Mouse (Mus musculus): Measurements from ENCODE around the gene Tgfb3. TPM values are rescaled to one million over a fixed set of nuclear protein-coding genes. Genes with fewer than 3 reads are reported as not detected.

The Tgfb3 gene
- total and polyA plus RNA-seq, 2 experiments from 2014 or later, result 3.6 to 3.7 TPM

DNA sequence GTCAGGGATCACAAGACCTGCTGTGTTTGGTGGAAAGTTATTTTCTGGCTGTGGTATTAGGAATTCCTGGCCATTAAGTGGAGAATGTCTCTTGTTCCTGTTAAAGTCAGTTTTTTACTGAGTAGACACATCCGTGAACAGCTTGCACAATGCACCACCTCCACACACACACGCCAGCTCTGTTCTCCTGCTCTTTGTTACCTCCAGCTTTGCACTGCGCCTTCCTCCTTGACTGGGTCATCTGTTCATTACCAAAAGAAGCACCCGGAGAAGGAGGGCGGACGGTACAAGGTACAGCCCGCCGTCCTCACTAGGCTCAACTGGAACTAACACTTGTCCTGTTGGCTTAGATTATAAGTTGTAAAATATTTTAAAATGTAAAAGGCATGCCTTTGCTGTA is 23.8 kb upstream of the Tgfb3 start:
- no peak for DNase-seq (ENCODE audit: low spot score)
- Histone ChIP-seq H3K9ac (replicated peaks; ENCODE audit: low read length, poor library complexity, severe bottlenecking) (no peak overlapping the region), H3K4me2 (ENCODE audit: low read depth, low read length, poor library complexity, severe bottlenecking) (no peak overlapping the region), H3K27ac (ENCODE audit: low read depth, low read length) (no peak overlapping the region), H3K4me3 (ENCODE audit: low read depth, low read length) (no peak overlapping the region), H3K27me3 (ENCODE audit: insufficient read depth, low read length) (no peaks in the 10 kb centered on the region), H3K4me1 (ENCODE audit: insufficient read depth, low read length) (no peaks in the 10 kb centered on the region), H3K9me3 (ENCODE audit: low read length) (no peaks in the 10 kb centered on the region), H3K36me3 (ENCODE audit: insufficient read depth, low read length) (0 out of 2 replicates have a peak, but pooled peaks cover 4% of the 10 kb centered on the region)
- TF ChIP-seq CTCF (IDR thresholded peaks at IDR 0.05), result no peak
- no peak for ATAC-seq (ENCODE audit: low FRiP score)
- WGBS, result 75% methylated on average over 8 of the region's 8 CpGs

DNA sequence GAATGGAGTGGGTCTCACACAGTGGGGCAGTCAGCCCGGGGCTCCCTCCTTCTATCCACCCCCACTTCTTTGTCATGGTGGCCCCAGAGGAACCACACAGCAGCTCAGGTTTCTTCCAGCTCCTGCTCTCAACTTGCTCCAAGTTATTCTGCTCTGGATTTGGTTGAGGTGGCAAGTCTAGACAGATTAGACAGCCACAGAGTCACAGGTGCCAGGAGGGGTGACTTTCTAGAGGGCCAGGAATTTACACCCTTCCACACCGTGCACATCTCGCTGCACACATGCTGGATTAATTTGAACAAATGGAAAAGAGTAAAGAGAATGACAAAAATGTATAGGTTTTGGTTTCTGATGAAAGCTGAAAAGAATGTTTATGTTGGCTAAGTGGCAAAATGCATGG is 21.9 kb upstream of the Tgfb3 start:
- 87% methylated on average over 3 of the region's 3 CpGs for whole genome bisulfite sequencing
- no peak for DNase-seq (ENCODE audit: low spot score)
- H3K27ac ChIP-seq (ENCODE audit: low read depth, low read length), result no peak overlapping the region
- no peak for ATAC-seq (ENCODE audit: low FRiP score)
- H3K27me3 ChIP-seq (ENCODE audit: insufficient read depth, low read length), result no peaks in the 10 kb centered on the region
- no peak for TF ChIP-seq CTCF (IDR thresholded peaks at IDR 0.05)
- H3K4me3 ChIP-seq (ENCODE audit: low read depth, low read length), result no peak overlapping the region
- H3K9ac ChIP-seq (replicated peaks; ENCODE audit: low read length, poor library complexity, severe bottlenecking), result no peak overlapping the region
- H3K36me3 ChIP-seq (ENCODE audit: insufficient read depth, low read length), result 0 out of 2 replicates have a peak, but pooled peaks cover 4% of the 10 kb centered on the region
- no peak overlapping the region for H3K4me2 ChIP-seq (ENCODE audit: low read depth, low read length, poor library complexity, severe bottlenecking)
- H3K4me1 ChIP-seq (ENCODE audit: insufficient read depth, low read length), result no peaks in the 10 kb centered on the region
- H3K9me3 ChIP-seq (ENCODE audit: low read length), result no peaks in the 10 kb centered on the region

DNA sequence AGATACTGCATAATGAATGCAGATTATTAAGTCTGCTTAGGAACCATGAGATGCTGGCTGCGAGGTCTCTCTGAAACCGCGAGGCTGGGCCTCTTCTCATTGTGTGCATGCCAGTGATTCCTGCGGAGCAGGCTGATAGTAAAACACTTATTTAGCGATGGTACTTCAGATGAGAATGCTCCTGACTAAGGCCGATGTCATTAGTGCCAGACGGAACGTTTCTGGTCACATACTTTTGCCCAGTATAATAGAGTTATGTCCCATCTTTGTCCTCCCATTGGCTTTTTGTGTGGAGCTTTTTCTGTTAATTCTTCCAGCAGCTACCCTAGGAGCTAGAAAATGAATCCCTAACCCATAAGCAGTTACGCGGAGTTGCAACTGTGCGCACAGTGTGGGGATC is 18.9 kb upstream of the Tgfb3 start:
- Histone ChIP-seq H3K4me1 (ENCODE audit: insufficient read depth, low read length) (no peaks in the 10 kb centered on the region), H3K36me3 (ENCODE audit: insufficient read depth, low read length) (0 out of 2 replicates have a peak, but pooled peaks cover 4% of the 10 kb centered on the region), H3K9ac (replicated peaks; ENCODE audit: low read length, poor library complexity, severe bottlenecking) (no peak overlapping the region), H3K4me3 (ENCODE audit: low read depth, low read length) (no peak overlapping the region), H3K9me3 (ENCODE audit: low read length) (no peaks in the 10 kb centered on the region), H3K27me3 (ENCODE audit: insufficient read depth, low read length) (no peaks in the 10 kb centered on the region), H3K27ac (ENCODE audit: low read depth, low read length) (no peak overlapping the region), H3K4me2 (ENCODE audit: low read depth, low read length, poor library complexity, severe bottlenecking) (no peak overlapping the region)
- DNase-seq (ENCODE audit: low spot score), result no peak
- 49% methylated on average over 11 of the region's 11 CpGs for WGBS
- no peak for TF ChIP-seq CTCF (IDR thresholded peaks at IDR 0.05)
- no peak for ATAC-seq (ENCODE audit: low FRiP score)

DNA sequence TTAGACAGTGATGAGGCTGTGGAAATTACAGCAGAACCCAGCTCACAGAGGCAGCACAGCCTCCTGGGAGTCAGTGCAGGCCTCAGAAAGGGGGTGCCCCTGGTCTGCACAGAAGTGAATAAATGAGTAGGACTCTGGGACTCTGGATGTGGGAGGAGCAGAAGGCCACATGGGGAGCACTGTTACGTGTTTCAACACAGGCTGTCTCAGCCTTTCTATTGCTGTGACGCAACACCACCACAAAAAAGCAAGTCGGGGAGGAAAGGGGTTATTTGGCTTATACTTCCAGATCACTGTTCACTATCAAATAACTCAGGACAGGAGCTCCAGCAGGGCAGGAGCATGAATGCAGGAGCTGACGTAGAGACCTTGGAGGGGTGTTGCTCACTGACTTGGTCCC is 17.0 kb upstream of the Tgfb3 start:
- no peak for DNase-seq (ENCODE audit: low spot score)
- H3K27me3 ChIP-seq (ENCODE audit: insufficient read depth, low read length), result no peaks in the 10 kb centered on the region
- no peak overlapping the region for H3K27ac ChIP-seq (ENCODE audit: low read depth, low read length)
- no peaks in the 10 kb centered on the region for H3K9me3 ChIP-seq (ENCODE audit: low read length)
- ATAC-seq (ENCODE audit: low FRiP score), result no peak
- H3K4me3 ChIP-seq (ENCODE audit: low read depth, low read length), result no peak overlapping the region
- peaks cover 3% of the 10 kb centered on the region; the same call in 1 of the 2 replicates for H3K4me1 ChIP-seq (ENCODE audit: insufficient read depth, low read length)
- no peak for TF ChIP-seq CTCF (IDR thresholded peaks at IDR 0.05)
- no peak overlapping the region for H3K4me2 ChIP-seq (ENCODE audit: low read depth, low read length, poor library complexity, severe bottlenecking)
- 92% methylated on average over 4 of the region's 4 CpGs for WGBS
- H3K9ac ChIP-seq (replicated peaks; ENCODE audit: low read length, poor library complexity, severe bottlenecking), result no peak overlapping the region
- H3K36me3 ChIP-seq (ENCODE audit: insufficient read depth, low read length), result no peaks in the 10 kb centered on the region

DNA sequence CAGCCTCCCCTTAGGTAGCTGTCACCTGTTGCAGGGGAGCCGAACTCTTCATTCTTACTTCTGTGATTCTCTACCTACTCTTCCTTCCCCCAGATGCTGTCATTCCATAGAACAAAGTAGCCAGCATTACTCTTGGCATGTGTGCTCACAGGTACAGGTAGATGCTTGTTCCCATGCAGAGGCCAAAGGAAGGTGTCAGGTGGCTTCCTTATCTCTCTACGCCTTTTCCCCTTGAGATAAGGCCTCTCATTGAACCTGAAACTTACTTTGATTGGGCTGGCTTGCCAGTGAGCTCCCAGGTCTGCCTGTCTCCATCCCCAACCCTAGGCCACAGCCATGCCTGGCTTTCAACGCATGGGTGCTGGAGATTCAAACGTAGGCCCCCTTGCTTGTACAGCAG is 15.2 kb upstream of the Tgfb3 start:
- Histone ChIP-seq H3K9ac (replicated peaks; ENCODE audit: low read length, poor library complexity, severe bottlenecking) (no peak overlapping the region), H3K4me1 (ENCODE audit: insufficient read depth, low read length) (peaks cover 3% of the 10 kb centered on the region; the same call in 1 of the 2 replicates), H3K27ac (ENCODE audit: low read depth, low read length) (no peak overlapping the region), H3K4me3 (ENCODE audit: low read depth, low read length) (no peak overlapping the region), H3K36me3 (ENCODE audit: insufficient read depth, low read length) (peaks cover 4% of the 10 kb centered on the region), H3K9me3 (ENCODE audit: low read length) (no peaks in the 10 kb centered on the region), H3K27me3 (ENCODE audit: insufficient read depth, low read length) (no peaks in the 10 kb centered on the region), H3K4me2 (ENCODE audit: low read depth, low read length, poor library complexity, severe bottlenecking) (no peak overlapping the region)
- WGBS, result 93% methylated on average over 4 of the region's 4 CpGs
- TF ChIP-seq CTCF (IDR thresholded peaks at IDR 0.05), result no peak
- ATAC-seq (ENCODE audit: low FRiP score), result no peak
- DNase-seq (ENCODE audit: low spot score), result no peak

DNA sequence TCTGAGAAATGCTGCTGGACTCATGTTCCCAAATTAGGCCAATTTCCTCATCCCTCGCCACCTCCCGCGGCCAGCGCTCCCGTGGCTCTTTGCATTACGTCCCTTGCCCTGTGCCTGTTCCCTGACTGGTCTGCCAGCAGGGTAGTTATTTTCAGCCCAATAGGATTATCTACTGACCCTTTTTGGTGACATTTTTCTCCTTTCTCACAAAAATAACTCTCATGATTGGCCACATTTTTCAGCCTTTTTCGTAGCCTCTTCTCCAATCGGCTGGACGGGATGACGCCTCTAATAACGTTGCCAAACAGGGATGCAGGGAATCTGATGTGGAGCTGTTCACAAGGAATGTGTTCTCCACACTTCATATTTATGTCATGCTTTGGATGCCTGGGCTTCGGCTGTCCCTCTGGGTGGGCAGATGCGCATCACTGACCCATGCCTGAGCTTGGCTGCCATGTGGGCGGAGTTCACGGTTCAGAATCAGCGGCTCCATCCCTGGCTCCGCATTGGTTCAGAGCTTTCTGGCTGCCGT is 12.8 kb upstream of the Tgfb3 start:
- TF ChIP-seq CTCF (IDR thresholded peaks at IDR 0.05), result no peak
- 22% methylated on average over 18 of the region's 18 CpGs for WGBS
- ATAC-seq (ENCODE audit: low FRiP score) (peak; percentile 62; the same call in 1 of the 2 replicates), DNase-seq (ENCODE audit: low spot score) (no peak)
- no peak overlapping the region for H3K9ac ChIP-seq (replicated peaks; ENCODE audit: low read length, poor library complexity, severe bottlenecking)
- 0 out of 2 replicates have a peak overlapping the region, but pooled peaks have one; percentile 9 for H3K4me3 ChIP-seq (ENCODE audit: low read depth, low read length)
- peaks cover 3% of the 10 kb centered on the region; the same call in 1 of the 2 replicates for H3K4me1 ChIP-seq (ENCODE audit: insufficient read depth, low read length)
- H3K9me3 ChIP-seq (ENCODE audit: low read length), result no peaks in the 10 kb centered on the region
- no peak overlapping the region for H3K27ac ChIP-seq (ENCODE audit: low read depth, low read length)
- peak overlapping the region; percentile 29 for H3K4me2 ChIP-seq (ENCODE audit: low read depth, low read length, poor library complexity, severe bottlenecking)
- H3K27me3 ChIP-seq (ENCODE audit: insufficient read depth, low read length), result no peaks in the 10 kb centered on the region
- peaks cover 4% of the 10 kb centered on the region for H3K36me3 ChIP-seq (ENCODE audit: insufficient read depth, low read length)
